In genomic region chr11:16752007-16752348, GRCm38 (mm10) we compare ENCODE assay signal across 8 mouse cellular contexts. TPM values are rescaled to one million over a fixed set of nuclear protein-coding genes. Genes with fewer than 3 reads are reported as not detected.
A peak's percentile ranks its signal among the peaks of the same experiment; 100 is the strongest.
DNase-seq lines count a peak whose midpoint lies in the region; ATAC-seq and TF ChIP-seq lines count a peak whose summit lies in the region.

TSS of gene Egfr (plus strand) at chr11:16752203.

- H3K4me3 ChIP-seq in hindbrain, embryonic 11.5 days (ENCODE audit: low read depth, low read length): peak within 1 kb of the TSS; percentile 55

- POLR2A ChIA-PET in Patski (lab: Charles Lee): interaction anchor here (0.8 kb wide), 1 partner anchor 68 kb away, joined by 3 read pairs; no protein-coding TSS in a partner anchor

- no peaks in the 10 kb centered on the region for H3K4me1 ChIP-seq in hindbrain, embryonic 11.5 days (replicated peaks; ENCODE audit: control insufficient read depth, insufficient read depth, low read length)

- in situ Hi-C loops in Patski (cut with MboI; ENCODE audit: low pct_unique_long_range_greater_than_20kb): loop anchor here (5.0 kb wide), 3 partner anchors 115 to 225 kb away; no protein-coding TSS in a partner anchor

- no peaks in the 10 kb centered on the region for H3K27me3 ChIP-seq in Patski
- H3K27me3 ChIP-seq in hindbrain, embryonic 11.5 days (ENCODE audit: control insufficient read depth, insufficient read depth, low read length): peaks cover 19% of the 10 kb centered on the region

- peak within 1 kb of the TSS; percentile 40; the same call in 1 of the 2 replicates for H3K9ac ChIP-seq in hindbrain, embryonic 11.5 days (ENCODE audit: low read depth, low read length)

- peak; percentile 86 for ATAC-seq in Patski
- peak; percentile 89 for ATAC-seq in hindbrain, embryonic 11.5 days (ENCODE audit: low FRiP score)

- H3K36me3 ChIP-seq in hindbrain, embryonic 11.5 days (ENCODE audit: control insufficient read depth, insufficient read depth, low read length): no peaks in the 10 kb centered on the region

- CTCF ChIA-PET in Patski (lab: Charles Lee): no interaction called here

- no peak within 1 kb of the TSS for H3K27ac ChIP-seq in hindbrain, embryonic 11.5 days (ENCODE audit: low read depth, low read length)

- 0% methylated on average over 21 of the region's 21 CpGs for WGBS in hindbrain, embryonic 11.5 days

- peak within 1 kb of the TSS; percentile 99 for H3K4me2 ChIP-seq in hindbrain, embryonic 11.5 days (replicated peaks; ENCODE audit: low read depth, low read length)

- DNase-seq in Patski (ENCODE audit: low read depth, low spot score): no peak
- peak; percentile 14 to 18 for DNase-seq in cerebellum, adult 18-20 months
- DNase-seq in gastrocnemius, adult 18-20 months (ENCODE audit: low spot score): peak; percentile 87
- DNase-seq in hindbrain, embryonic 11.5 days (ENCODE audit: low spot score): no peak
- peak; percentile 26 to 30 for DNase-seq in layer of hippocampus, postnatal 14 days (ENCODE audit: low spot score in 2 of 2)
- DNase-seq in lung, postnatal 14 days: peak; percentile 76
- DNase-seq in right cerebral cortex, postnatal 10 days (ENCODE audit: low spot score in 2 of 2): peak; percentile 52 to 64
- no peak for DNase-seq in natural killer cell, adult 2 months (ENCODE audit: low spot score in 2 of 2)

- TF ChIP-seq CTCF in Patski (IDR thresholded peaks at IDR 0.05): no peak

- no peaks in the 10 kb centered on the region for H3K9me3 ChIP-seq in hindbrain, embryonic 11.5 days (ENCODE audit: control insufficient read depth, low read length)

RNA-seq across cellular contexts. Expression of gene Egfr, which starts in this region (rescaled TPM):
- 30.7 TPM for polyA plus RNA-seq in Patski (2021)
- total RNA-seq in gastrocnemius, adult 18-20 months (2021): 10 to 100 TPM; 10.7 to 14.0 TPM
- 3.8 and 5.9 TPM in 2 replicates for polyA plus RNA-seq in hindbrain, embryonic 11.5 days (2014; fragmentation: Nextera tagmentation; extraction: Ambion mirVana)
- total RNA-seq in layer of hippocampus, postnatal 14 days (2021): 10 to 100 TPM; 17.6 to 19.0 TPM

Comparison
In these comparisons a context has a peak if more than half of its experiments do, and no peak if none do; other contexts are left out.
1. DNase-seq: peak in cerebellum, adult 18-20 months (2 of 2), gastrocnemius, adult 18-20 months (single experiment), layer of hippocampus, postnatal 14 days (2 of 2), lung, postnatal 14 days (single experiment) and right cerebral cortex, postnatal 10 days (2 of 2); none in Patski (single experiment), hindbrain, embryonic 11.5 days (single experiment) and natural killer cell, adult 2 months (0 of 2).